Mouse (Mus musculus) 416B (cell line): ENCODE results near the gene Olfr294.

Source experiments
- DNase-seq: peaks from one replicate; pipeline ENCODE4 v3.0.0; 2011; ENCODE audit warnings: low read depth

Olfr294 gene

DNA sequence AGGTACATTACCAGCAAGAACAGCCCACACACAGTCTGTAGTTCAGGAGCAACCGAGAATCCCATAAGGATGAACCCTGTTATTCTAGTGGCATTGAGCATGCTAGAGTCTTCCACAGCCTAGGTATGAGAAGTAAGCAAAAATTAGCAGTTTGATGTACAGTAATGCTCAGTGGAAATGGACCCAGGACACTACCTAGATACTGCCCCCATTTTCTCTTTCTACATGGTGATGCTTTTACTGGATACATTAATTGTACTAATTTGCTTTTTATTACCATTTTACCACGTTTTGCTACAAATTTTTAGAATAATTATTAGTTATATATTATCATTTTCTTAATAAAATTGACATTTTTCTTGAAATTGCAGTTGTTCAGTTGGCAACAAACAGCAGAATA is at the start of gene Olfr294:
Gene Olfr294, minus strand, starts transcription at position 101 of the 400 bp plus-strand sequence.
- DNase-seq, result no peak

GRCm38 (mm10) chr7:86648761-86649160 is 32.3 kb upstream of the Olfr294 start, which contains the start of gene Olfr293:
Gene Olfr293, plus strand, starts transcription at chr7:86649061.
- DNase-seq, result no peak

DNA sequence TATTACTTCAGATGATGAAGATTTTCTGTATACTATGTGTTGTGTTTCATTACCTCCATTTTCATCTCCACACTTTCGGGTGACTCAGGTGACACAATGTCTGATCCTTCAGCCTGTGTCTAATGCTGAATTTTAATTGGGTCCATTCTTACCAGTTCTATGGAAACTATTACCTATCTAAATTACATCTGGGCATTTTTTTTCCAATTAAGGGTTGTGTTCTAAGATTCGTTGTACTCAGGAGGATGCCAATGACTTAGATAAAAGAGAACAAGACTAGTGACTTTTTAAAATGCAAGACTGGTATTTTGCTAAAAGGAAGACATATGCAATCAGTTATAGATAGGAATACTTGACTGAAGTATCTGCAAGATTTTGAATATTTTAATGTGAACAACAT is 32.9 kb downstream of the Olfr294 start, which contains the start of gene Olfr295:
Gene Olfr295, plus strand, starts transcription at position 301 of the 400 bp plus-strand sequence.
- DNase-seq, result no peak
